Mouse (Mus musculus) brown adipose tissue, adult 24 weeks (tissue): Measurements from ENCODE around the gene Shroom3. TPM values are rescaled to one million over a fixed set of nuclear protein-coding genes. Genes with fewer than 3 reads are reported as not detected.

Source experiments
- H3K27ac ChIP-seq: fragments of 200-500 bp; replicated peaks from 2 replicates; pipeline ENCODE4 v1.5.1; 2012; ENCODE audit warnings: low read depth, mild to moderate bottlenecking, low read length
- H3K4me1 ChIP-seq: fragments of 200-500 bp; 2 replicates; pipeline ENCODE4 v1.6.1; 2012; ENCODE audit warnings: low read length, mixed read lengths; ENCODE audit not compliant: control insufficient read depth, insufficient read depth, insufficient read length
- H3K4me3 ChIP-seq: fragments of 200-500 bp; 2 replicates; pipeline ENCODE4 v1.5.1; 2012; ENCODE audit warnings: low read depth, mild to moderate bottlenecking, low read length, moderate library complexity; ENCODE audit not compliant: insufficient read depth
- polyA plus RNA-seq: library from polyadenylated mRNA; stranded (reverse); fragments of >200 nt; gene quantifications from 2 replicates; pipeline ENCODE4 v1.2.4, GENCODE M21; 2012; ENCODE audit not compliant: missing spikeins, insufficient read depth, insufficient read length

Gene Shroom3
- polyA plus RNA-seq, 1 experiment, result 0.59 TPM

DNA sequence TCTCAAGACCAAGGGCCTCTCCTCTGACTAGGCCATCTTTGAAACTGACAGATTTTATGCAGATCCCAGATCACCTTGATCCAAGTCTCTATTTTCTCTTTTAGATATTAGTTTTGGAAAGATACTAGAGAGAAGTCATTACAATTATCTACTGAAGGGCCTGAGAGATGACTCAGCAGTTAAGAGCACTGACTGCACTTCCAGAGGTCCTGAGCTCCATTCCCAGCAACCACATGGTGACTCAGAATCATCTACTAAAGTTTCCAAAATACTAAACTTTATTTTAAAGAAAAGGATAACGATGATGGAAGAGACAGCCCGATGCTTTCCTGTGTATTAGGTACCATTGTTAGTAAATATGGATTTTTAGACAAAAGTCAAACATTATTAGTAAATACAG is 31.7 kb downstream of the Shroom3 start:
- Histone ChIP-seq H3K4me1 (no peaks in the 10 kb centered on the region), H3K4me3 (no peak overlapping the region), H3K27ac (no peak overlapping the region)

DNA sequence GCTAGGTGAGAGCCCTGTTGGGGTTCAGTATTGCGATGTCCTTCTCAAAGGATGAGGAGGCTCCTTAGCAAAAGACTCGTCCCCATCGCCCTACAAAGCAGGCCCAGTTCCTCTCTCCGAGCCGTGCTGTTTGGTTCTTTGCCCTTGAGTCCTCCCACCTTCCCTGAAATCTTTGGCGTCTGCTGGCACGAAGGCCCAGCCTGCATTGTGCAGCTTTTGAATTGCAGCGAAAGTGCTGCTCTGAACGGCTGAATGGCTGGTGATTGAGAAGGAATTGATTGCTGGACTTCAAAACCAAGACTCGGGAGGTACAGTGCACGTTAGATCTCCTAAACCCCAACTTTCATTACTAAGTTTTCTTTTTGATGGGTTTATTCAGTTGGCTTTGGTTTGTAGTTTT is 32.1 kb downstream of the Shroom3 start:
- Histone ChIP-seq H3K4me1 (no peaks in the 10 kb centered on the region), H3K27ac (no peak overlapping the region)

DNA sequence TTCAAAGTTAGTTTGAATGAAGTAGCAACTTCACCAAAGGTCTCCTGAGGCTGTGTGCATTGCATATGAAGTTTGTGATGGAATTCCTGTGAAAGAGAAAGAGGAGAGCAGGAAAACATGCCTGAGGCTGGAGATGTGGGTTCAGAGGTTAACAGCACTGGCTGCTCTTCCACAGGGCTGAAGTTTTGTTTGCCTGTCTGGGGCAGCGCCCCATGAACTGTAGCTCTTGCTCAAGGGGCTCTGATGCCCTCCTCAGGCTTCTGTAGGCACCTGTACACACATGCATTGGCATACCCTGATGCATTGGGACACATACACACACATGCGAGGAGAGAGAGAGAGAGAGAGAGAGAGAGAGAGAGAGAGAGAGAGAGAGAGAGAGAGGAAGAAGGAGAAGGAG is 32.7 kb downstream of the Shroom3 start:
- Histone ChIP-seq H3K27ac (no peak overlapping the region), H3K4me3 (no peak overlapping the region), H3K4me1 (no peaks in the 10 kb centered on the region)

More for the DNA sequence above, 32.1 kb downstream of the Shroom3 start:
- no peak overlapping the region for H3K4me3 ChIP-seq

DNA sequence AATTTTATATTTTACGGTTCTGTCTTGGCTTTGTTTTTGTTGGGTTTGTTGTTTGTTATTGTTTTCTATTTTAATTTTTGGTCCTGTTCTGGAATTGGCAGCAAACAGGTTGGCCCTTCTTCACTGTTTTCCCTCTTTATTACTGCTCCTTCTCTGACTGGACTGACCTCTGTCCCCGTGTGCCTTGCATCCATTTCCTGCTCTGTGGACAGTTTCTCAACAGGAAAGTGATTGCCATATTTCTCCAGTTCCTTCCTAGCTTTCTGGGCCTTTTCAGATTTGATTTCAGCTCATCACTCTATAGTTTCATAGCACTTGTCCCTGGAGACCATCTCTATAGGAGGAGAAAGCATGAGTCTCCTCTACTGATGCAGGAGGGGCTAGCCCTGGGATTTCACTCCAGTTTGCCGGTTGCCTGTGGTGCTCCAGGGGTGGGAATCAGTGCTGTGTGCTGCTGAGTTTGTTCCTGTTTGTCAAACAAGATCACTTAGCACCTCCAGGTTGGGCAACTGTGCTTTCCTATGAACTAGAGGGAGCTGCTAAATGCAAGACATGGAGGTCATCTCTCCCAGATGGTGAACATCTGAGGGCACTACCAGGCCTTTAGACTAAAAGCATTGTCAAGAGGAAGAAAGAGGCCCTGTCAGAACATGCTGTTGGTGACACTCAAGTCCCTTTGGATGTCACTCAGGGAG is 34.6 kb downstream of the Shroom3 start:
- Histone ChIP-seq H3K4me1 (no peaks in the 10 kb centered on the region), H3K4me3 (no peak overlapping the region)

DNA sequence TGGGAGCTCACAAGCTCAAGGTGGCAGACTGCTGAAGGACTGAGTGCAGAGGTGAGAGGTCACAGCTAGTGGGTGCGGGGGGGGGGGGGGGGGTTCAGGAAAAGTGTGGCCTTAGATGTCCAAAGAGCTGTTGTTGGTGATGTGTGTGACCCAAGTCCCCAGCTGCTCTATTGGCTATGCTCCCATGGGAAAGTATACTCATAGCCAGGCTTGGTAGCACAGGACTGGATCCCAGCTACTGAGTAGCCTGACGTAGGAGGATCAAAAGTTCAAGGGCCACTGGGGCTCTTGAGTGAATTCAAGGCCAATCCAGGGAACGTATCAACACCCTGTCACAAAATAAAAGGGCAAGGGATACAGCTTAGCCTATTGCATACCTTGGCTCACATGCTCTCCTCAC is 35.6 kb downstream of the Shroom3 start:
- Histone ChIP-seq H3K27ac (no peak overlapping the region), H3K4me3 (no peak overlapping the region), H3K4me1 (no peaks in the 10 kb centered on the region)

More for the DNA sequence above, 34.6 kb downstream of the Shroom3 start:
- no peak overlapping the region for H3K27ac ChIP-seq

DNA sequence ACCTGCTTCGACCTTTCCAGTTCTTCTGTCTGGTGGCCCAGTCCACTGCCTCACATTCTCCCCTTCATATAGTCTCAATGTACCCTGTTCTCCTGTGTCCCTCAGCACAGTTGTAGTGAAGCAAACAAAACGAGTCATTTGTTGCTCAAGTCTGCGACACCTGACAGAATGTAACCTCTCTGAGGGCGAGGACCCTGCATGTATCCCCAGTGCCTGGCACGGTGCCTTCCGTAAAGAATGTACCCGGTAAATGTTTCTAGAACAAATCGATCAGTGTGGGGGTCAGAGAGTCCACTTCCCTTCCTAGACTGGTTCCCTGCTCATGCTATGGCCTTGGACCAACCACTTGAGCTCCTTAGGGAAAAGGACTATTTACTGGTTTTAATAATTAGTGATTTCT is 38.4 kb downstream of the Shroom3 start:
- H3K4me3 ChIP-seq, result no peak overlapping the region
- no peak overlapping the region for H3K27ac ChIP-seq
- no peaks in the 10 kb centered on the region for H3K4me1 ChIP-seq

DNA sequence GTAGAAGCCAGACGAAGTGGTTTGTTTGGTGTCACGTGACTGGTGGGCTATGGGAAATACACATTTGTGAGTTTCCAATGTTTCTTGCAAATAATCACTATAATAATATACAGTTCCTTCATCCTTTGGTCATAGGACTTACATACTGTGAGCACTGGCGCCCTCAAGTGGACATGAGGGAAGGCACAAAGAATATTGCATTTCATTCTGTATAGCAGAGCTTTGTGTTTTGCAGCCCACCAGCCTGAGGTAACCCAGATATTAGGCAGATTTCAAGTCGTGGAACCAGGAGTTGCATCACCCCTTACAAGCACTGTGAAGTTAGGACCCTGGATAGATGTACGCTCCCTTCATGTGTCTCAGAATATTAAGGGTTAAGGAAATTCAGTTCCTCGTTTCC is 42.7 kb downstream of the Shroom3 start:
- H3K27ac ChIP-seq, result no peak overlapping the region
- H3K4me1 ChIP-seq, result no peaks in the 10 kb centered on the region
- H3K4me3 ChIP-seq, result no peak overlapping the region

DNA sequence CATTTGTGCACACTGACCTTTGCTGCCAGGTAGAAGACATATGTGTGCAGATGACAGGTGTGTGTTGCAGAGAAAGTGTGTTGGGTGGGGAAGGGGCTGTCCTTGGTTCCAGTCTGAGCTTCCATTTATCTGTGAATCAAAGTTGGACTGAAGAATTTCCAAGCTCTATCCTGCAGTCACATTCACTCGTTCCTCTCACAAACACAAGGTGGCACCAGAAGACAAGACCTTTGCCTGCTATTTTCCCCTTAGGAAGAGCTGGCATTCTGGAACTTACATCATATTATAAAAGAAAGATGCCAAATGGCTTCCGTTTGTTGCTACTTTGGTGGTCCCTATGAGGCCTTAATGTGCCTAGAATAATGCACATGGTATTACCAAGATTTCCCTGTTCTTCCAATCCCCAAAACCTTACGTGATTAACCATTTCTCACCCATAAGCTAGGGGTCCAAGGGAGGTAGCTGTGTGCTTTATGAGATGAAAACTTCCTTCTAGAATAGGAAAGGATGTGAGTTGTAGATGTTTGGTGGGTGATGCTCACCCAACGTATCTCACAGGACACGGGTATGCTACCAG is 45.1 kb downstream of the Shroom3 start:
- Histone ChIP-seq H3K4me3 (no peak overlapping the region), H3K27ac (no peak overlapping the region), H3K4me1 (no peaks in the 10 kb centered on the region)

DNA sequence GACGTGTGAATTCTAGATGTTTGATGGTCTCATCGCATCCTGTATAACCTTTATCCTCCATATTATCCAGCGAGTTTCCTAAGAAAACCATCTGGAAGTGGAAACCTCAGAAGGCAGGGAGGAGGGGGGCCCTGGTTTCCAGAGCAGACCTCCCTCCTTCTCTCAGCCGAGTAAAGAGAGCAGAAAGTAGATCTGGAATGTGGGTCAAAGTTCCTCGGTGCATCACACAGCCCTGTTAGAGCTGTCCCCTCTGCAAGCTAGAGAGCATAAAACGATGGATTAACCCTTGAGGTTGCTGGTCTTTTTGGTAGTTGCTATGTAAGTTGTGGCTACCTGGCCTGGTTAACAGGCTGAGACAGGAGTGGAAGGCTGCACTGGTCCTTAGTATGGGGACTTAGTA is 46.0 kb downstream of the Shroom3 start:
- Histone ChIP-seq H3K4me3 (no peak overlapping the region), H3K4me1 (no peaks in the 10 kb centered on the region)

DNA sequence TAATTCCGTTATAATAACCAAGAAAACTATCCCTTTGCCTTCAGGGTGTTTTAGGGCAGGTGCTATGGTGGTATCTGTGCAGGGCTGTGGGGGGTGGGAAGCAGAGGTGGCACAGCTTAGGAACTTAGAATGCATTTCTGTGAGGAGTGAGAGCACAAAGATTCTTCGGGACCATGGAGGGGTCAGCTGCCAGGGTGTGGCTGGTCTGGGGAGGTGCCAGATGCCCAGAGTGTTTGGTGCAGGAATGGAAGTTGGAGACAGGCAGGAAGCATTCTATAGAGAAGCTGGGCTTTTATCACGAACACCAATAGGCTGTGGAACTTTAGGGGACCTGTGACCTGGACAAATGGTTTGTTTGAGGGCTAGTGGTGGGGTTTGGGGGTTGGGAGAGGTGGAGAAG is 58.6 kb downstream of the Shroom3 start:
- H3K27ac ChIP-seq, result no peak overlapping the region
- H3K4me1 ChIP-seq, result no peaks in the 10 kb centered on the region
- no peak overlapping the region for H3K4me3 ChIP-seq

More for the DNA sequence above, 46.0 kb downstream of the Shroom3 start:
- no peak overlapping the region for H3K27ac ChIP-seq

DNA sequence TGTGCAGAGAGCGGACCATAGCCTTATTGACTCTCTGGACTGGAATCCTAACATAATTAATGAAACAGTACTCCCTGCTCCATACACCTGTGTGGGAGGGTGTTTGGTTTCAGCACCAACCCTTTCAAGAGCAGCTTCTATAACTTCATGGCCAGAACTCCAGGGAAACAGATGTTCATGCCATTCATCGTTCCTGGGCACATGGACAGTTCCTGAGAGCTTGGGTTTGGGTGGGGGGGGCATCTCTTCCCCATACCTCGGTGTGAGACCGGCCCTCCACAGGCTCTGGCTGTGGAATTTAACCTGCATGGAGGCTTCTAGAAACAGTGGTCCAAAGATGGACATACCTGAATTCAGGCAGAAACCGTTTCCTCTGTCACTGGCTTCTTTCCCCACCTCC is 59.5 kb downstream of the Shroom3 start:
- no peaks in the 10 kb centered on the region for H3K4me1 ChIP-seq
- no peak overlapping the region for H3K27ac ChIP-seq
- no peak overlapping the region for H3K4me3 ChIP-seq

DNA sequence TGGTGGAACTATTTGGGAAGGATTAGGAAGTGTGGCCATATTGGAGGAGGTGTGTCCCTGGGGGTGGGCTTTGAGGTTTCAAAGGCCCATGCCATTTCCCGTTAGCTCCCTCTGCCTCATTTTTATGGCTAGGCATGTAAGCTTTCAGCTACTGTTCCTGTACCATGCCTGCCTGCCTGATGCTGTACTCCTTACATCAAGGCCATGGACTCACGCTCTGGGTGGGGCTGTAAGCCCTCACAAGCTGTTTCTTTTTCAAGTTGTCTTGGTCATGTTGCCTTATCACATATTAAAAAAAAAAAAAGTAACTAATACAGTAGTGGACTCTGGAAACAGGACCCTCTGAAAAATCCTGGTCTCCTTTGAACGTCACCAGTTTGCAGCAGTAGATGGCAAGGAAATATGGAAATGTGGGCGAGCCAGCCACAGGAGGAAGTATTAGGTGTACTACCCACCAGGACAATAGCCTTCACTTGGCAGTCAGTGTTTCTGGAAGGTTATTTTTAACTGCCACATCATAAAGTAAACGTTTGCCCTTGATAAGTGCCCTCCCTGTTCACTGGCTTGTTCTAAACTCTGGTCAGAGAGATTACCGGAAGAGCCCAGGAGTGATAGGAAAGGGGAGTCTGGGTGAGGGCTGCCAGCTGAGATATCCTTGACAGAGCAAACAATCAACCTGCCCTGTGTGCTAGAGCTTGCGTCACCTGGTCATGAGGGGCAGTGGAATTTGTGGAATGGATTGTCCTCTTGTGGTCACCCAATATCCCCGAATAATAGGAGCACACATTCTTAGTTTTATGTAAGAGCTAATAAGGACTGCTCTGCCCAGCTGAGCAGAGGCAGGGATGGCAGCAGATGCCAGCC is 62.4 kb downstream of the Shroom3 start:
- Histone ChIP-seq H3K27ac (no peak overlapping the region), H3K4me1 (no peaks in the 10 kb centered on the region), H3K4me3 (no peak overlapping the region)

DNA sequence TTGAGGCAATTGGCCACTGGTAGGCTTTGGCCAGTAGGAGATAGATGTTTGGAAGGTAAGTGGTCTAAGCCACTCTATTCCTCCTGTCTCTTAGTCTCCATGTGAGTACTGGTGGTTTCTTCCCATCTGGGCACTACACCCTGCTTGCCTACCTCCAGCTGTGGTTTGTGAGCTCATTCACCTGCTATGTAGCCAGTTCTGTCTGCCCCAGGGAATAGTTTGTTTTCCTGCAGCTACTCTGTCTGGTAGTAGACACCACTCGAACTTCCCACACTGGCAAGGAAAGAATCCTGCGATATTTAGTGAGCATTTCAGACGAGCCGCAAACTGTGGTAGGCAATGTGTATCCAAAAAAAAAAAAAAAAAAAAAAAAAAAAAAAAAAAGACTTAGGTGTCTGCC is 68.3 kb downstream of the Shroom3 start:
- Histone ChIP-seq H3K4me3 (no peak overlapping the region), H3K4me1 (no peaks in the 10 kb centered on the region), H3K27ac (no peak overlapping the region)

DNA sequence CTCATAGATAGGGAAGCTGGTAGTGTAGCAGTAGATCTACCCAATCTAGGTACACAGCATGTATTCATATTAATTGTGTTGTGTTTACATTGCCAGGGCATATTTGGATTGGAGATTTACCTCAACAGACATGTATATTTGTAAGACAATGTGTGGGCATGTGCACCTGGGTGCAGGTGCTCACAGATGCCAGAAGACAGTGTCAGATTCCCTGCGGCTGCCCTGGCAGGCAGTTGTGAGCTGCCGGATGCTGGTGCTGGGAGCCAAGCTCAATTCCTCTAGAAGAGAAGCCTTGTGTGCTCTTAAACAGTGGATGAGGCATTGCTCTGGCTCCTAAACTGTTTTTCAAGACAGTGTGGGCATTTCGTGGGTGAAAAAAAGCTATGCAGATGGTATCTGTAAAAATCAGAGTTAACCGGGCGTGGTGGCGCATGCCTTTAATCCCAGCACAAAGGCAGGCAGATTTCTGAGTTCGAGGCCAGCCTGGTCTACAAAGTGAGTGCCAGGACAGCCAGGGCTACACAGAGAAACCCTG is 72.1 kb downstream of the Shroom3 start:
- no peak overlapping the region for H3K4me3 ChIP-seq
- H3K4me1 ChIP-seq, result no peaks in the 10 kb centered on the region
- H3K27ac ChIP-seq, result no peak overlapping the region

DNA sequence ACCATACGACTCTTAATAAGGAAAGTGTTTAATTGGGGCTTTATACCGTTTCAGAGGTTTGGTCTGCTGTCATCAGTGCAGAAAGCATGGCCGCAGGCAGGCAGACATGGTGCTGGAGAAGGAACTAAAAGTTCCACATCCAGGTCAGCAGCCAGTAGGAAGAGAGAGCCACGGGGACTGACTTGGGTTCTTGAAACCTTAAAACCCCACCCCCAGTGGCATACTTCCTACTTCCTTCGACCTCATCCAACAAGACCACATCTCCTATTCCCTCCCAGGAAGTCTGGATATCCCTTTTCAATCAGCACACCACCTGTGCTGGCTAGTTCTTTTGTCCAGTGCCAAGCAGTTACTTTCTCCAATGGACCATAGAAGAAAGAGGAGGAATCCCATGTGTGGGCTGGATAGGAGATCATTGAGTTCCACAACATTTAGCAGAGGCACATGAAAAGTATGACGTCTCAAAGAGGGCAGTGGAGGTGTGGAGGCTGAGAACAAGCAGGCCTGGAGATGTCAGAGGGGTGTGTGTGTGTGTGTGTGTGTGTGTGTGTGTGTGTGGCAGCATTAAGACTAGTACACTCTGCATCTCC is 76.0 kb downstream of the Shroom3 start:
- Histone ChIP-seq H3K27ac (no peak overlapping the region), H3K4me1 (no peaks in the 10 kb centered on the region), H3K4me3 (no peak overlapping the region)
